Mouse (Mus musculus) bone marrow, adult 2 months (tissue): ENCODE measurements around the gene Rrn3. TPM values are rescaled to one million over a fixed set of nuclear protein-coding genes. Genes with fewer than 3 reads are reported as not detected.
"Not testable (repeated sequence)": the region's sequence is repeated elsewhere in the genome, so short reads cannot be mapped to it uniquely, and the experiment has no call there.

Experiments used
- H3K27ac ChIP-seq: fragments of 200-500 bp; 2 replicates; pipeline ENCODE4 v1.5.1; 2012; ENCODE audit warnings: low read depth, mild to moderate bottlenecking, control low read depth, inconsistent platforms, low read length; ENCODE audit not compliant: control insufficient read depth, poor library complexity, insufficient read depth
- H3K4me1 ChIP-seq: fragments of 200-500 bp; 2 replicates; pipeline ENCODE4 v1.6.1; 2011; ENCODE audit warnings: low read length; ENCODE audit not compliant: control insufficient read depth, insufficient read depth
- H3K4me3 ChIP-seq: fragments of 200-500 bp; replicated peaks from 2 replicates; pipeline ENCODE3; 2011; ENCODE audit warnings: mild to moderate bottlenecking, low read depth, low read length, control low read depth; ENCODE audit not compliant: control insufficient read depth
- CTCF ChIP-seq: fragments of 200-500 bp; IDR thresholded peaks from 2 replicates; pipeline ENCODE4 v1.5.1; 2011; ENCODE audit warnings: low read length, control low read depth; ENCODE audit not compliant: control insufficient read depth, insufficient read depth
- POLR2A ChIP-seq: fragments of 200-500 bp; IDR thresholded peaks from 2 replicates; pipeline ENCODE4 v1.6.1; 2011; ENCODE audit warnings: low read depth, mild to moderate bottlenecking, control low read depth, low read length, borderline replicate concordance; ENCODE audit not compliant: control insufficient read depth
- WGBS: fragments of 180-500 bp; shearing (Covaris S2); methylation state at CpG from one replicate; pipeline ENCODE4 v1.1.7; 2018; 5-methylcytosine and 5-hydroxymethylcytosine counted together
- polyA plus RNA-seq: library from polyadenylated mRNA; stranded (reverse); fragments of >200 nt; gene quantifications from 2 replicates; pipeline ENCODE4 v1.2.4, GENCODE M21; 2011; ENCODE audit warnings: low replicate concordance; ENCODE audit not compliant: missing spikeins, insufficient read depth, insufficient read length

The Rrn3 gene
- polyA plus RNA-seq, 1 experiment, result 20.5 TPM

GRCm38 (mm10) chr16:13781216-13781615 lies 708 bp downstream of the Rrn3 start:
- Histone ChIP-seq H3K27ac (no peak overlapping the region), H3K4me3 (peak overlapping the region; percentile 94), H3K4me1 (peaks cover 2% of the 10 kb centered on the region)
- no peak for TF ChIP-seq POLR2A
- TF ChIP-seq CTCF, result no peak
- WGBS, result 43% methylated on average over 8 of the region's 8 CpGs

- WGBS, result 73% methylated on average over 3 of the region's 3 CpGs
- TF ChIP-seq CTCF (no peak), POLR2A (no peak)
- Histone ChIP-seq H3K4me3 (no peak overlapping the region), H3K27ac (no peak overlapping the region), H3K4me1 (no peaks in the 10 kb centered on the region)
These were observed 5.4 kb downstream of the Rrn3 start for GRCm38 (mm10) chr16:13785932-13786331.

DNA sequence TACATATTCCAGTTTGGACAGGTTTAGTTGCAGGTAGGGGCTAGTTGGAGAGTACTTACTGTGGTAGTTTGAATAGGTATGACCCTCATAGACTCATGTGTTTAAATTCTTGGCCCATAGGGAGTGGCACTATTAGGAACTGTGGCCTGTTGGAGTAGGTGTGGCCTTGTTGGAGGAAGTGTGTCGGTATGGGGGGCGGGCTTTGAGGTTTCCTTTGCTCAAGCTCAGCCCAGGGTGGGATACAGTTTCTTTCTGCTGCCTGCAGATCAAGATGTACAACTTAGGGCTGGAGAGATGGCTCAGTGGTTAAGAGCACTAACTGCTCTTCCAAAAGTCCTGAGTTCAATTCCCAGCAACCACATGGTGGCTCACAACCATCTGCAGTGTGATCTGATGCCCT lies 12.9 kb downstream of the Rrn3 start:
- WGBS, result 60% methylated on average over 2 of the region's 2 CpGs
- not testable (repeated sequence) for H3K4me3 ChIP-seq, H3K27ac ChIP-seq, H3K4me1 ChIP-seq

DNA sequence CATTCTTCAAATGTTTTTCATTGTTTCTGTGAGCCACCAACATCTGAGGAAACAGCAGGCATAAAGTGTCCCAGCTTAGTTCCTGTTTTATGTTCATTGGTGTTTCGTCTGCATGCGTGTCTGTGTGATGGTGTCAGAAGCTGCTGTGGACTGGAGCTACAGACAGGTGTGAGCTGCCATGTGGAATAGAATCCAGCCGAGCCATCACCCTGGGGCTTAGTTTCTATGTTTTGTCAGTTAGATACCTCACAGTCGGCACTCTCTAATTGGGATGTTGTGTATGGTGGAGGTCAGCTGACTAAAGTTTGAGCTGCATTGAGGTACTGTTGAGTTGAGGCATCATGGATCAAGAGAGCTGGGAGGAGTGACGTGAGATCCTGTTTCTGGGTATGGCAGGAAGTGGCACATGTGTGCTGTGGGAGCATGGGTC lies 16.3 kb downstream of the Rrn3 start:
- 33% methylated on average over 5 of the region's 5 CpGs for WGBS
- no peak for TF ChIP-seq POLR2A
- no peak for TF ChIP-seq CTCF
- Histone ChIP-seq H3K27ac (no peak overlapping the region), H3K4me1 (no peaks in the 10 kb centered on the region; the same call in 1 of the 2 replicates), H3K4me3 (no peak overlapping the region)

DNA sequence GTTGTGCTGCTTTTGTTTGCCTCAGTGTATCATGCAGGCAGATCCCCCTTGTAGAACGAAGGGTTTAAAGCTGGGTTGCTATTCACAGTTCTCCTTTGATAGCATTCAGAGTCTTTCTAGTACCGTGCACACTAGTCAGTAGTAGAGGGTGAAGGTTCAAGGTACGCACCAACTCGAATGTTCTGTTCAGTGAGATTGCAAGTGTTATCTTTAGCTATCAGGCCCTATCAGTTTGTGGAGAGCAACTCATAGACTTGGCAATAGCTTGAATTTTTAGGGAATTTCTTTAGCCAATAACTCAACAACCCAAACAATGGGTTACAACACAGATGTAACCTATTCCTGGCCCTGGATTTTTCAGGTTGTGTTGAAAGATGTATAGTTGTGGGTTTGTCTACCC lies 20.7 kb downstream of the Rrn3 start:
- Histone ChIP-seq H3K4me1 (no peaks in the 10 kb centered on the region; the same call in 1 of the 2 replicates), H3K4me3 (no peak overlapping the region), H3K27ac (no peak overlapping the region)
- TF ChIP-seq CTCF, result no peak
- TF ChIP-seq POLR2A, result no peak
- WGBS, result 83% methylated on average over 4 of the region's 4 CpGs

DNA sequence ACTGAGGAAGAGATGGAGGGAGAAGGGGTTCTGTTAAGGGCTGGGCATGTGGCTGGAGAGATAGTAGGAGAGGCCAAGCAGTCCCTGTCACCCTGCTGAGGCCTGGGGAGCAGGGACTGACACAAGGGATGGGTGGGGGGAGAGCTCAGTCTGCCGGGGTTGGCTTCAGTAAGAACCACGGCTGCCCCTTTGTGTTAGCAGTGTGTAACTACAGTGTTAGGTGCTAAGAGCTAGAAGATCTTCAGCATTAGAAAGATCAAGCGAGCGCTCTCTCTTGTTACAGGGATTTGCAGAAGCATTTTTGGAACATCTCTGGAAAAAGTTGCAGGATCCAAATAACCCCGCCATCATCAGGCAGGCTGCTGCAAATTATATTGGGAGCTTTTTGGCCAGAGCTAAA lies 24.2 kb downstream of the Rrn3 start:
- 80% methylated on average over 5 of the region's 5 CpGs for WGBS

GRCm38 (mm10) chr16:13807616-13808015 lies 27.1 kb downstream of the Rrn3 start:
- no peak for TF ChIP-seq POLR2A
- Histone ChIP-seq H3K4me1 (no peaks in the 10 kb centered on the region), H3K27ac (no peak overlapping the region), H3K4me3 (no peak overlapping the region)
- WGBS, result 91% methylated on average over 4 of the region's 4 CpGs

More for the DNA sequence above, 24.2 kb downstream of the Rrn3 start:
- Histone ChIP-seq H3K27ac (no peak overlapping the region), H3K4me1 (no peaks in the 10 kb centered on the region), H3K4me3 (no peak overlapping the region)
- no peak for TF ChIP-seq CTCF

DNA sequence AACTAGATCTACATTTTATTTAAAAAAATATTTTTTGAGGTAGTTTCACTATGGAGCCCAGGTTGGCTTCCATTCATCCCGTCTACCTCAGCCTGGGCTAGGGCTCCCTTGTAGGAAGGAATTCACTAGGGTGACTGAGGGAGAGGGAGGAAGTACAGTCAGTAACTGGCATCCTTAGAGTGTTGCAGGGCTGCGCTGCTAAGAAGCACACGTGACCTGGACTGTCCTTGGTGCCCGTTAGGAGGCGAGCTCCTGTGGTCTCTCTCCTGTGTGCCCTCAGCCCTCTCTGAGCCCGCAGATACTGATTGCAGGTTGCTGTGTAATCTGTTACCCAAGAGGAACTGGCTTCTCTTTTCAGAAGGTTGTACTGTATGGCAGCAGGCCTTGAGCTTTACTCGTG lies 27.9 kb downstream of the Rrn3 start:
- no peak for TF ChIP-seq POLR2A
- no peak for TF ChIP-seq CTCF
- WGBS, result 66% methylated on average over 7 of the region's 7 CpGs
- no peak overlapping the region for H3K27ac ChIP-seq
- H3K4me3 ChIP-seq, result no peak overlapping the region
- H3K4me1 ChIP-seq, result no peaks in the 10 kb centered on the region

GRCm38 (mm10) chr16:13812152-13812551 lies 31.6 kb downstream of the Rrn3 start:
- Histone ChIP-seq H3K4me3 (no peak overlapping the region), H3K4me1 (no peaks in the 10 kb centered on the region), H3K27ac (no peak overlapping the region)
- 89% methylated on average over 6 of the region's 6 CpGs for WGBS
- no peak for TF ChIP-seq POLR2A
- no peak for TF ChIP-seq CTCF
